Mouse (Mus musculus) gastrocnemius, adult 8-10 months (tissue): ENCODE measurements at regions not wholly inside any gene's neighbourhood (a gene's known extent, or its start where the extent isn't known, plus 50 kb on each side); places are given as distances from the start of the nearest gene placed in this dataset.

Experiments used
- DNase-seq, 2 experiments: peaks; one replicate each; pipeline ENCODE4 v3.0.0; 2022; ENCODE audit warnings: low spot score in 2 of 2

DNA sequence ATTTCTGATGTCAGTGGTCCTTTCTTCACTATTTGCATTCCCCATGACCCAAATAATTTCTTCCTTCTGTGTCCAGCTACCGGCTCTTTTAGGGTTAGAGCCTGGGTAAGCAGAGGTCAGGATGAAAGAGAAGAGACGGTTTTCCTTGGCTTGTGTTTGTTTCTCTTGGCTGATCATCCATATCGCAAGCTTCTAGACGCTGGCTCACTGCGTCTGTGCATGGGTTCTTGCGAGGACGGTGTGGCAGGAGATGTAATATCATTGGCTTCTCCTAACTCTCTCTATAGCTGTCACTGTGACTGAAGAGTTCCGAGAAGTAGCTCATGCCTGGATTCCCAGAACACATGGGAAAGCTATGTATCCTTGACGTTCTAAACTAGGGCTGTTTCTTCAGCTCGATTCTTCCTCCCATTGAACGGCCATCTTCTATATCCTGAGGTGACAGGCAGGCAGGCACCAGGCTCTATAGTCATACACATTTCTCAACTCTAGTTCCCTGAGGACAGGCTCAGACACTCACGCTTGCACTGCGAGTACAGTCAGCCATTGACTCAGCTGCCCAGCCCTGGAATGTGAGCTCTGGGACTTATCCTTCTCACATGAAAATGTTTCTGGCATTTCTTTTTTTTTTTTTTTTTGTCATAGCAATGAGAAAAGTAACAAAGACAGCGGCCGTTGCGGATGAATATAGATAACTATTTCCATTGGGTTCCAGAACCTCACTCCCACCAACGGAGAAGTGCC lies 85.0 kb downstream of the Bach1 start:
- DNase-seq, result no peak

DNA sequence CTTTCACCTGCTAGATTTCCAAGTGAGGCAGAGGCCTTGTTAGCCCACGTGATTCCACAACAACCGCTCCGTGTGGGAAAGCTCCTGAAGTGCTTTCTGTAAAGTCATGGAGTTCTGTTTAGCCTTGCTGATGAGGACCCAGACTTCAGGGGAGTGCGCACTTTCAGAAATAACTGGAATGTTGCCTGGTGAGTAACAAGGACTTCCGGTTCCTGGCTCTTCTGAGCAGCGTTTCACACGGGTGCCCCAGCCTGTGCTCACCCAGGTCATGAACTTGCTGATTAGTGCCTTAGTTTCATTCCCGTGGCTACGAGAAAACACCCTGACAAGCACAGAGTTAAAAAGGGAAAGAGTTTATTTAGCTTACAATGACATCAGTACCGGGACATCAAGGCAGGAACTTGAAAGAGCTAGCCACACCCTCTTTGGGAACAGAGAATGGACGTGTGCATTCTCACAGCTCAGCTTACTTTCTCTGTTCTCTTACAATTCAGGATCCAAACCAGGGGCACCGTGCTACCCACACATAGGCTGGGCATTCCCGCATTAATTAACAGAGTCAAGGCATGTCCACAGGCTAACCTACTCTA lies 85.8 kb downstream of the Bach1 start:
- no peak for DNase-seq

DNA sequence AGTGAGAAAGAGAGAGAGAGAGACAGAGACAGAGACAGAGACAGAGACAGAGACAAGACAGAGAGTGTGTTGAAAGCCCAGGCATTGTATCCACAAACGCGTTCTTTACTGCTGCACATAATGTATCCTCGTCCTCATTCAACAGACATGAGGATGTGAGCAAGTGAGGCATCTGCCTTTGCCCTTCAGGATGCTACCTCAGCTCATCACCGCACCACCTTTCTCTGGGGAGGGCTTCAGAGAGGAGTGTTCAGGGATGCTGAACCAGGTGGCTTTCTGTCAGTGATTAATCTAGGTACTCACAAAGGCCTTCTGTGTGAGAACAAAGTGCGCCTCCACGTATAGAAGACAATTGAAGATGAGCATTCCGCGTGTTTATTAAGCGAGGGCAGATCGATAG lies 90.8 kb downstream of the Bach1 start:
- no peak for DNase-seq

DNA sequence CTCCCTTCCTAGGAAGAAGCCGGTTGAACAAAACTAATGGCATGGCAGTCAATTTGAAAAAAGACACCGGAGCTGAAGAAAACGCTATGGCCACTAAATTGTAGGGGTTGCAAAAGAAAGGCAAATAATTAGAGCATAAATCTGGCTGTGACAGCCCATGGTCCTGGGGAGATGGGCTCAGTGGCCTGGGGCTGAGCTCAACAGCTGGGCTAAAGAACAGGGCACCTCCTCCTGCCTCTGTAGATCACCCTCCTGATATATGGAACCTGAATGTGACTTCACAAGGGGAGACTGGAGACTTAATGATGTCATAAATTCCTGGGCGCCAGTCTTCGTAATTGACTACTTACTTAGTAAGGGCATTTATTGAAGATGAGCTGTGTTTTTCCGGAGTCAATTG lies 91.2 kb downstream of the Bach1 start:
- no peak for DNase-seq

DNA sequence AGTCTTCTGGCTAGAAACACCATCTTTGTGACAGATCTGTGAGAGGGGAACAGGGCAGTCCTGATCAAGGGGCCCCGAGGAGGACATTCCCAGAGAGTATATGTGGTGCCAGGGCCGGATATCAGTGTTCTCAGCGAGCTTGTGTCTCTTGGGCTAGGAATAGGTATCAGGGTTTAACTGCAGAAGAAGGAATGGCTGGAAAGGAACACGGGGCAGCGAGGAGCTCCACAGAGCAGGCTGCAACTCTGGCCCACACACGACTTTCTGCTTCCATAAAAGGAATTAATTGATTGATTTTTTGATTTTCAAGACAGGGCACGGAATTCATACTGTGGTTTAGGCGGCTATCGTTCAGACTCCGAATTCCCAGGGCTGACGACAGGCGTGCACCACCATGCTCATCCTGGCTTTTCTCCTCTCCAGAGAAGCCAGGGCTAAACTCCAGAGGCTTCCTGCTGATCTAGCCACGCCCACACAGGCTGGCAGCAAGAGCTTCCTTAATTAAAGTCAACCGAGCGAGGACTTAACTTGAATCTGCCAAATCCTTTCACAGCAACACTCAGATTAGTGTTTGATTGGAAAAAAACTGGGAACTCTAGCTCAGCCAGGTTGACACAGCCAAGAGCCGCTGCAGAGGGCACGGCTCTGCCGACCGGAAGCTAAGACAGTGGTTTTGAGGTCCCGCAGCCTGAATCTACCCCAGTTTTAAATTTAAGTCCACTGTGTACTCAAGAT lies 97.9 kb downstream of the Bach1 start:
- no peak for DNase-seq

DNA sequence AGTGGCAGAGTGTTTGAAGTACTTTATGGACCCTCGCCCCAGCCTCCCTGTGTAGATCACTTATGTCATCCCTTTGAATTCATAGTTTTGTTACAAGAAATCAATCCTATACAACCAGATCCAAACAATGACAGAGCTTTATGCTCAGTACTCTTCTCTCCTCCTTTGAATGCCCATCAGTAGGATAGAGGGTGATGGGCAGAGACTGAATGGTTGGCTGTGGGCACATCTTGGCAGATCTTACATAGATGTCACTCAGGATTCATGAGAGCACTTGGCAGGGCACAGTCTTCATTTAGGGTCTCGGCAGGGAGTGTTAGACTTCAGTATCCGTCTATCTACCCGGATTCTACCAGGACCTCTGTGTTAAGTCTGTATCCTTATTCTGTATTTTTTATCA lies 103.6 kb downstream of the Bach1 start:
- DNase-seq, result no peak

DNA sequence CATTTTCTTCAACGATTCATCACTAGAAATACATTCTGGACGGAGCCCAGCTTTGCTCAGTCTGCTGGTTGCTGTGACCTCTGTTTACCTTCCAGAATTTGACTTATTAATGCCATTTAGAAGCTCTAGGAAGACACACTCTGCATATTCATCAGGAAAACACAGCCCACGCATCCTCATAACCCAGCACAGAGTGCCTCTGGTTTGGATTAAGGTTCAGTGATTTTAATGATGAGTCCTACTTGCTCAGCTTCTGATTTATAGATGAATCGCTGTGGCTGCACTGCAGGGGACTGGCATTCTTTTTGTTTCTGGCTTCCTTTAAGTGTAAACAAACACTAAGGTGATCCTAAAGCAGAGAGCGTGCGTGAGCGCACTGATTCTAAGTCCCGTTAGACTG lies 118.8 kb downstream of the Bach1 start:
- DNase-seq, result no peak

DNA sequence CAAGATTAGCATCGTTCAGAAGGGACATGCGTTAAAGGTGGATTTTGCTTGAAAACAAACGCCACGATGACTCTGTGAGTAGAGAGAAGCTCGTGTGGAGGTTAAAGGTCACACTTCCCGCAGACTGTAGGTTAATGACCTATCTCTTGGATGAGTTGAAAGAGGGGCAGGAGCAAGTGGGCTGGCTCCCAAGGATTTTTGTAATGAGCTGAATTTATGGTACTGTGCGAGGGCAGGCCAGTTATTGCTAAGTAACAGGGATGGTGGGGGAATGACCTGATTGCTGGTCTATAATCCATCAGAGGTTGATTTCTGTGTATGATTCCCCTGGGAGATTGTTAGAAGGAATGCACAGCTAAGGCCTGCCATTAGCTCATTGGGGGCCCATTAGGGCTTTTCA lies 135.6 kb downstream of the Bach1 start:
- DNase-seq, result no peak

DNA sequence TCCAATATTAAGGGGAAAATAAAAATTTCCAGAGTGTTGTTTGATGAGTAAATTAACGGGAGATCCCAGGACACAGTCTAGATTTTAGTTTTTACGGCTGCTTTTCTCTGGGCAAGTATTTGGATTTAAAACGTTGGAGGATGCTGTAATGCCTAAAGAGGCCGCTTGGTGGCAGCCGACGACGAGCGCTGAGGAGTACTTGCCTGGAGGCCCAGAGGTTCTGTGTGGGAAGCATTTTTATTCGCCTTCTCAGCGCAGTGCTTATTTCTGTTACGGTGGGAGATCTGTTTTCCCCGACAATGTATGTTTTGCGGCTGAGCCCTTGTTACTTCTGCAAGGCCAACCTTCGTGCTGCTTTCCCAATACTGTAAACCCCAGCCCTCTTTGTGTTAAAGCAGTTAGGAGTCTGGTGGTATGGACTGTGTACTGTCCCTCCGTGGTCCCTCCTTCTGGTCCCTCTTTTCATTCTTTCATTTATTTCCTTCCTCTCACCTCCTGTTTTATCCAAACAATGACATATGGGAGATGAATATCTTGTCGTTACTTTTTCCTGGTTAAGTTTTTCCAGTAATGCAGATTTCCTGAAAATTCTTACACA lies 142.3 kb downstream of the Bach1 start:
- peak in 1 of 2 experiments; percentile 10 for DNase-seq
